Mouse (Mus musculus) gastrocnemius, postnatal 25 days (tissue): Measurements from ENCODE around the gene Pcdh9. TPM values are rescaled to one million over a fixed set of nuclear protein-coding genes. Genes with fewer than 3 reads are reported as not detected.

Experiments used
- DNase-seq: peaks from one replicate; pipeline ENCODE4 v3.0.0; 2022
- long read RNA-seq, 2 experiments: library from polyadenylated mRNA; stranded (forward); transcript quantifications; one replicate each; pipeline ENCODE4 v2.0.0; 2021
- total RNA-seq, 2 experiments: library from RNA; stranded (reverse); gene quantifications; 1 replicate in 1 of 2; 2 replicates in 1 of 2; pipeline ENCODE4 v1.2.3; 2021

Pcdh9 gene
- total RNA-seq: 1 to 10 TPM in 1 of 2 experiments, under 1 TPM in 1; 0.54 to 1.1 TPM
- long read RNA-seq, experiment 1: 0 reads
- long read RNA-seq, experiment 2: 0 reads

DNA sequence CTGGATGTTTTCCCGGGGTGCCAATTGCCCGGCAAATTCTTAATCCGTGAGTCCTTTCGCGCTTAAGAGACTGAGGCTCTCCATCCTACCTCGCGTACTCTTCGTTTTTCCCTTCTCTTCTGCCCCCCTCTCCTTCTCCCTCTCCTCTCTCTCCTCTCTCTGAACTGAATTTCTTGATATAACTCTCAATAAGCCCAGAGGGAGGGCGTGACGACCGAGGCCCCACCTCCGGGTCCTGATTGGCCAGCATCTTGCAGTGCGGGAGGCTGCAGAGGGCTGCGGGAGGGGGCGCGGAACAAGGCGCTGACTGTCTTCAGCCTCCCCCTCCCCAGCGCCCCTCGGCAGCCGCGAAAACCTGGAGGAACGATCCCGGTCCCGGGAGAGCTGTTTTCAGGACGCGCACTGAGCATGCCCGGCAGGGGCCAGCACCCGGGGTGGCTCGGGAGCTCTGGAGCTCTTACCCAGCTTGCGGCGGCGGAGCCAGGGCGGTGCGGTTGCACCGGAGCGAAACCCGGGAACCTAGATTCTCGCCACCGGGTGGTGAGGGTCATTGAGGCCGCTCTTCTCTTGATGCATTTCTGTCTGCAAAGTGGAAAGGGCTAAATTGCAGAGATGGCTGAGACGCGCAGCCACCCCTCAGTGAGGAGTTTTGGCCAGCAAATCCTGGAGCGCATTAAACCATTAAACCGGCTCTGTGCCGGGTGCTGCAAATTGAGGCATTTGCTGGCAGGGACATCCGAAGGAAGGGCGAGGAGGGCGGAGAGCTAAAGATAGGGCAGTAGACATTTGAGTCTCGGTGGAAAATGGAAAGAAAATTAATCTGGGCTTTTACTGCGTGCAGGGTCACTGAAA, at the start of gene Pcdh9:
Gene Pcdh9 (minus strand): TSS at position 161 of the 852 bp plus-strand sequence.
- peak; percentile 72 for DNase-seq

DNA sequence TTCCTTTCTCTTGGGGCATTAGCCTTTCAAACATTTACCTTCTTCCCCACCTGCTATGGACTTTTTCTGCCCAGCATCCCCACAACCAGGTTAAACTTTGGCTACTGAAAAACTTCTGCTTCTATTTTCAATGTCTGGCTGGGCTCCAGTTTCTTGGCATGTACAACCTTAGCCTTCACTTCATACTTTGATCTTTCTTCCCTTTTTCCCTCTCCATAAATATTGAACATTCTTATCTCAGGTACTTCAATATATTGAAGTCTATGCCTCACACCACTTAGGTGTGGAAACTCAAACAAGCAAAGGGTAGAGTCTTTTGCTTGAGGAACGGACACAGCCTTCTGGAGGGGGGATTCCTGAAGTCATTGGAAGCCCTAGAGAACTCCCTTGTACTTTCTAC, 16.4 kb upstream of the Pcdh9 start:
- no peak for DNase-seq

DNA sequence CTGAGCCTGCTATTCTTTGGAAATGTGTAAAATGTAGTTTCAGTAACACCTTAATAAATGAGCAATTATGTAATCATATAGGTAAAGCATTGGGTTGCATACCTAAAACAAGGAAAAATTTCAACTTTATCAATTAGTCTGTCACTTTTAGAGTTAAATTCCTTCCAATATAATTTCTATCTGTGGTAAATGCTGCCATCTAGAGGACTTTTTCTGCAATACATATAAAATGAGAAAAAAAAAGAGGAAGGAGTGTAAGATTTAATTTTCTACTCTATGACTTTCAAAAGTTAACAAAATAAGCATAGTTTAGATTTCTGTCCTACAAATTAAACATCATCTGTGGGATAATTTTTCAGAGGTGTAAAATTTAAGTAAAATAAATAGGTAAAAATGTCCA, 8.1 kb upstream of the Pcdh9 start:
- DNase-seq: no peak

DNA sequence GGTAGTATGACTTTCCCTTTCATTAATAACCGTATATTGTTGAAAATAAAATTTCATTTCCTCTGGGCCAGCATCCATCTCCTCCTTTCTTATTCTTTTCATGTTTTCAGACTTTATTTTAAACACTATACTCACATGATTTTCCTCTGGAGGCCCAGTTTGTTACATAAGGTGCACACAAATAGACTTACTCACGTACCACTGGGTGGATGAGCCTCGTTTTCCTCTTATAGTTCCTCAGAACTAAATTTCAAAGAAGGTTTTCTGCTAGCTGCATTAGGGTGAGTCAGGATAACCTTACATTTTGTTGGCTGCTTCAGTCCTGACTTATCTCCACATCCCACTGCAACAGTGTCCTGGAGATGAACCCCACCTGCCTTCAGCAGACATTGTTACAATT, 4.7 kb upstream of the Pcdh9 start:
- DNase-seq: no peak

- DNase-seq: no peak
Measured at GRCm38 (mm10) chr14:93891371-93891746, 880 bp upstream of the Pcdh9 start.

- no peak for DNase-seq
Measured at GRCm38 (mm10) chr14:93889839-93890518, 500 bp downstream of the Pcdh9 start.

GRCm38 (mm10) chr14:93889231-93889630, 1.2 kb downstream of the Pcdh9 start:
- no peak for DNase-seq

- no peak for DNase-seq
Measured at GRCm38 (mm10) chr14:93888346-93888745, 2.1 kb downstream of the Pcdh9 start.

DNA sequence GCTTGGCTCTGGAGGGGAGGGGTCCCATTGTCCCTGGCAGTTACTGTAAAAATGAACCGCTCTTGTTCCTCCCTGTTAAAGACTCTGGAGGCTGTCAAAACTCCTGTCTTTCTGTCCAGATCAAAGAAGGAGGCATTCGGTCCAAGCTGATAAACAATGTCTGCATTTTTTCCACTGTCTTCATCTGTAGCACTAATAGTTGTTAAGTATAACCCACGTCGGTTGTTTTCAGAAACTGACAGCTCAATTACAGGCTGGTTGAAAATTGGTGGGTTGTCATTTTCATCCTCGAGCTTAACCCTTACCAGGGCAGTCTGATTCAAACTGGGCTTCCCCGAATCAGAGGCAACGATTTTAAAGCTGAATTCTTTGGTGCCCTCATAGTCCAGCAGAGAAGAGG, 3.4 kb downstream of the Pcdh9 start:
- no peak for DNase-seq

DNA sequence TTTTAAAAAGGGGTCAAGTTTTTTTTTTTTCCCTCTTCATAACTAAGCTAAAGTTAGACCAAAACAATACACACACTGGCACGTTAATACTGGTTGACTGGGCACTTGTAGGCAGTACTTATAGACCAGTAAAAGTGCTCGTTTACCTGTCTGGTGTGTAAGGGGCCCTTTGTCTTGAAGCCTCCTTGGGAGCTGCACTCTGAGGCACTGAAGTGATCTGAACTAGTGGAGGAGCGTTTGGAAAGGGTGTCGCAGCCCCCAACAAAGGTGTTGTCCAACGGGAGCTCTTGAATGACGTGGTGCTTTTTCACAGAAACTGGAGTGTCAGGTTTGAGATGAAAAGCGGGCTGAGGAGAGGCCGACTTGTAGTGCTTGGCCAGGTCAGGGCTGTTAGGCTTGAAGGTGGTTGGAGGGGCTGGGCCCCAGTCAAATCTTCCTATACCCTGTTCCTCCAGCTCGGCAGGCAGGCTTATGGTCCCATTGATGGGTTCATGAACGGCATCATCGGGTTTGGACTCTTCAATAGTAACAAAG, 4.9 kb downstream of the Pcdh9 start:
- DNase-seq: no peak

DNA sequence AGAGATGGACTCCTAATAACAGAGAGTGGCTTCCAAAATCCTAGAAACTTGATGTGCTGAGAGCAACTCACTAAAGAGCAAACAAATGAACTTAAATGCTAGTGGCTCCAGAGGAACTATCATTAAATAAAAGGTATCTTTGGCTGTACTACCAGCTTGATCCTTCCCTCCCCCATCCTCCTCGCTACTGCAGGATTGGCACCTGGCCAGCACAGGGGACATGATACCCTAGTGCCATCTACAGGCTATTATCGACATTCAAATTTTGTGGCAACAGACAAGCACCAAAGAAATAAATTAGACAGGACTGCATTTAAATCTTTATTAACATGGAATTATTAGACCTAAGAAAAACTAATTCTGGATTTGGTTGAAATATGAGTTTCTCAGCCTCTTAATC, 6.0 kb downstream of the Pcdh9 start:
- peak; percentile 23 for DNase-seq

DNA sequence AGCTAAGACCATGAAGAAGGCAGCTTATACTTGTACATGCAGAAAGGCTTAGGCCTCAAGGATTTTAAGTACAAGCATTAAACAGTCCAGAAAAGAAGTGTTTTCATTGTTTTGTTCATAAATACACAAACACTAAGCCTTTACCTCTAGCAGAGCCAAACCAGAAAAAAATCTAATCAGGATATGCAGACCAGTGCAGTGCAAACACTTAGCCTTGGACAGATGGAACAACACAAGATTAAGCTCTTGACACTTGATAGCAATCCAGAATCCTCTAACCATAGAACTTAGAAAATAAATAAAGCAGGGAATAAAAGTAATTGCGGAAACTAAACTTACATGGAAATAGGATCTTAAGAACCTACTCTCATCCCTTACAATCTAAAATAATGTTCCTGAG, 10.4 kb downstream of the Pcdh9 start:
- DNase-seq: no peak

DNA sequence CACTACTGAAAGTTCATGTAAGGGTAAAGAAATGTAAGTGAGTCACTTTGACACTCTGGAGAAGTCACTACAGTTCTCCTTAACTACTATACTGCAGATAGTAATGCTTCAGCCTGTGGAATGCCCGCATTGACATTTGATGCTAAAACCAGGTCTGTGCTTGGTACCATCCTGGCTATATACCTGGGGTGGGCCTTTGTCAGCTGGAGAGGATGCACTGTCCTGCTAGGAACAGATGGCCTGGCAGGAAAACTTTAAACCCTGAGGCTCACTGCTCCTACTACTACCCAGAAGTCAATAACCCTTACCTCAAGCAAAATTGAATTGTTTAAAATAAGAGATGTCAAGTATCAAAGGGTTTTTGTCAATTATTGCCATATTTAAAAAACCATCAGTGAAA, 14.5 kb downstream of the Pcdh9 start:
- DNase-seq: no peak

- no peak for DNase-seq
Measured at GRCm38 (mm10) chr14:93868211-93868610, 22.3 kb downstream of the Pcdh9 start.

DNA sequence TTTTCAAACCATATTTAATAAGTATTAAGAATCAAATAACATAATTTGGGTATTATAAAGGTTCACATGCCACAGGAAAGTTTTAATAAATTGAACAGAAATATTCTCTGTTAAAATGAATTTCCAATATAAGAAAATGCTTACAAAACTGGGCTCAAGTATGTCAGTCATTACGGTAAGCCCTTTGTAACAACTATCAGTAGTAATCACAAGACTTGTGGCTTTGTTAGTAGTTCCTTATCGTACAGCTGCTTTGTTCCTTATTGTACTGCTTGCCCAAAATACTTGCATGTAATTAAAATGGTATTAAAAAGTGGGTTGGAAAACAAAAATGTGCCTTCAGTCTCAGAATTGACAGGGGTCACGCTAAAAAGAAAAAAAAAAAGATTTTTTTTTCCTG, 32.4 kb downstream of the Pcdh9 start:
- DNase-seq: no peak

GRCm38 (mm10) chr14:93846091-93846677, 44.3 kb downstream of the Pcdh9 start:
- no peak for DNase-seq

- no peak for DNase-seq
Measured at GRCm38 (mm10) chr14:93842686-93843288, 47.7 kb downstream of the Pcdh9 start.

DNA sequence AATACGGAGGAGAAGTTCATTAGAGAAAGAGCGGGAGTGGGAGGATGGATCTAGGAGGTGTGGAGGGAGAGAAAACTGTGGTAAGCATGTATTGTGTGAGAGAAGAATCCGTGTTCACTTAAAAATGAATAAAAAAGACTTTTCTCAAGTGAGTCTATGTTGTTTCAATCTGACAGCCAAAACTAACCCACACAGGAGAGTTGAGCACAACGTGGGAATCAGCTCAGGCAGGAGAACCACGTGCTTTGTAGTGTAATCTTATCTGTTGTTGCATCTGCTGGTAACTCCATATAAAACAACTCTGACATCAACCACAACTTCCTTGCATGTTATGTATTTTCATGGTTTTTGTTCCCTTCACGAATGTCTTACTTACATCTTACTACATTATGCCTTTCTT, 58.0 kb downstream of the Pcdh9 start:
- no peak for DNase-seq

GRCm38 (mm10) chr14:93827159-93827558, 63.3 kb downstream of the Pcdh9 start:
- no peak for DNase-seq

DNA sequence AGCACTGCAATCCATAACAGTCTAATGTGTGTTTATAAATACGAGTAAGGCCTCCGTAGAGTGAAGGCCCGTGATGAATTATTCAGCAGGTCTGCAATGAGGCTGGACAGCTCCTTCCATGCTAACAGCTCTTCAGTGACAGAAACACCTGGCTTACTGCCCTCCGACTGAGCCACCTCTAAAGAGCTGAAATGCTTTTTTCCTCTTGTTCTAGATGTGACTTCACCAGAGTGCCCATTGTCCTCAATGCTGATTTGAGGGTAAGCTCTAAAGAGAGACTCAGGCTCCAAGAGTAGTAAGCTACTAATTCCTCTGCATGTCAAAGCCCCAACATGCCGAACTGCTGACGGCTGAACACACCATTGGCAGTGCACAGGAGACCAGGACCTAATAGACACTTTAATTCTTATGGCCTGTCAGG, 64.4 kb downstream of the Pcdh9 start:
- DNase-seq: no peak

GRCm38 (mm10) chr14:93818845-93819244, 71.6 kb downstream of the Pcdh9 start:
- no peak for DNase-seq

GRCm38 (mm10) chr14:93817591-93817990, 72.9 kb downstream of the Pcdh9 start:
- DNase-seq: no peak

GRCm38 (mm10) chr14:93794530-93794929, 95.9 kb downstream of the Pcdh9 start:
- no peak for DNase-seq
